Mouse (Mus musculus) macrophage (primary cell): ENCODE results near the gene Psmc3ip. TPM values are rescaled to one million over a fixed set of nuclear protein-coding genes. Genes with fewer than 3 reads are reported as not detected.
"Not testable (repeated sequence)": the region's sequence is repeated elsewhere in the genome, so short reads cannot be mapped to it uniquely, and the experiment has no call there.

ENCODE experiments used
- H3K27ac ChIP-seq: fragments of 350-480 bp; formaldehyde crosslinking; 2 replicates; pipeline ENCODE4 v1.9.0; 2021
- H3K36me3 ChIP-seq: fragments of 350-480 bp; formaldehyde crosslinking; 2 replicates; pipeline ENCODE4 v1.9.0; 2021; ENCODE audit errors: inconsistent target
- H3K4me3 ChIP-seq: fragments of 350-480 bp; formaldehyde crosslinking; 2 replicates; pipeline ENCODE4 v1.9.0; 2021; ENCODE audit errors: inconsistent target
- H3K79me2 ChIP-seq: fragments of 350-480 bp; formaldehyde crosslinking; 2 replicates; pipeline ENCODE4 v1.9.0; 2021; ENCODE audit errors: inconsistent target
- WGBS: methylation state at CpG from one replicate; pipeline ENCODE4 v1.1.7; 2026; ENCODE audit warnings: inconsistent platforms; ENCODE audit not compliant: missing documents; 5-methylcytosine and 5-hydroxymethylcytosine counted together
- polyA plus RNA-seq: library from polyadenylated mRNA; stranded (reverse); fragments of 250-400 nt; gene quantifications from 3 replicates; pipeline ENCODE4 v1.2.4, GENCODE M21; 2018; ENCODE audit warnings: inconsistent platforms

The Psmc3ip gene
- polyA plus RNA-seq, 1 experiment from 2014 or later = 3.7 TPM

- Histone ChIP-seq H3K4me3 (no peak overlapping the region), H3K27ac (no peak overlapping the region), H3K79me2 (no peaks in the 10 kb centered on the region), H3K36me3 (peaks cover 14% of the 10 kb centered on the region; the same call in 1 of the 2 replicates)
- WGBS = 87% methylated on average over 11 of the region's 11 CpGs
Observed at GRCm38 (mm10) chr11:101128996-101129577, 33.9 kb upstream of the Psmc3ip start.

DNA sequence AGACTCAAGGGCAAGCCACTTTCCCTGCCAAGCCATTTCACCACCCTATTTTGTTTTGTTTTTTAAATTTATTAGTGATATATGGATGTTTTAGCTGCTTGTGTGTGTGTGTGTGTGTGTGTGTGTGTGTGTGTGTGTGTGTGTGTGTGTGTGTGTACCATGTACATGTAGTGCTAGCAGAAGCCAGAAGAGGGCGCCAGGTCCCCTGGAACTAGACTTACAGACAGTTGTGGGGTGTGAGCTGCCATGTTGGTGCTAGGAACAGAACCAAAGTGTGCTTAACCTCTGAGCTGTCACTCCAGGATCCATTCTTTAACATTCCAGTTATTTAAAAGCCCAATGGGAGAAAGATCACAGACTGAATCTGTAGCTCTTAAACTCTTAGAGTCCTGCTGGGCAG lies 31.8 kb upstream of the Psmc3ip start:
- Histone ChIP-seq H3K4me3 (no peak overlapping the region), H3K27ac (no peak overlapping the region), H3K79me2 (no peaks in the 10 kb centered on the region), H3K36me3 (peaks cover 26% of the 10 kb centered on the region; the same call in 1 of the 2 replicates)
- 100% methylated on average over 1 of the region's 1 CpGs for whole genome bisulfite sequencing

DNA sequence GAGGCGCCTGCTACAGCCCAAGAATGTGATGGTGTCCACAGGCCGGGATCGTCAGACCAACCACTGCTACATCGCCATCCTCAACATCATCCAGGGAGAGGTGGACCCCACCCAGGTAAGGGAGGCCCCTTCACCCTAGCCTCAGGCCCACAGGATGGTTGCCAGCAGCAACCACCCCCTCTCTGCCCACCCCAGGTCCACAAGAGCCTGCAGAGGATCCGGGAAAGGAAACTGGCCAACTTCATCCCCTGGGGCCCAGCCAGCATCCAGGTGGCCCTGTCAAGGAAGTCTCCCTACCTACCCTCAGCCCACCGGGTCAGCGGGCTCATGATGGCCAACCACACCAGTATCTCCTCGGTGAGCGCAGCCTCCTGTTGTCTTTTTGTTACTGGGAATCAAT lies 29.8 kb upstream of the Psmc3ip start:
- peaks cover 26% of the 10 kb centered on the region; the same call in 1 of the 2 replicates for H3K36me3 ChIP-seq
- peaks cover 10% of the 10 kb centered on the region for H3K79me2 ChIP-seq
- WGBS = 83% methylated on average over 2 of the region's 9 CpGs
- H3K4me3 ChIP-seq, H3K27ac ChIP-seq: not testable (repeated sequence)

DNA sequence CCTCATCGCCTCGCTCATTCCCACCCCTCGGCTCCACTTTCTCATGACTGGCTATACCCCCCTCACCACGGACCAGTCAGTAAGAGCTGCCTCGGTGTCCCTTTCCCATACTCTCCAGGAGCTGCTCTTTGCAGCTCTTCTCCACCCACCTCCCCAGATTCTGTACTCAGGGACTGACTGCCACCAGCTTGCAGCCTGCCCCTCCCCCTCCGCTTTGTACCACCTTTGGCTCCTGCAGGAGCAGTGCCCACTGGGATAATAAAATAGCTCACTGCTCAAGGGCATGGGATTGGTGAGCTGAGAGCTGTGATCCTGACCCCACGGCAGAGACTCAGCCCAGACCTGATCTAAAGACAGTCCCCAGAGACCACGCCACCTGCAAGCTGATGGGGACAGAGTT lies 29.3 kb upstream of the Psmc3ip start:
- WGBS = 92% methylated on average over 5 of the region's 8 CpGs
- Histone ChIP-seq H3K36me3 (peaks cover 26% of the 10 kb centered on the region; the same call in 1 of the 2 replicates), H3K79me2 (peaks cover 11% of the 10 kb centered on the region)
- not testable (repeated sequence) for H3K27ac ChIP-seq, H3K4me3 ChIP-seq

GRCm38 (mm10) chr11:101120545-101121188 lies 25.4 kb upstream of the Psmc3ip start:
- H3K4me3 ChIP-seq = peak overlapping the region; percentile 80
- H3K79me2 ChIP-seq = peaks cover 47% of the 10 kb centered on the region
- peaks cover 16% of the 10 kb centered on the region; the same call in 1 of the 2 replicates for H3K36me3 ChIP-seq
- peak overlapping the region; percentile 62 for H3K27ac ChIP-seq
- WGBS = 32% methylated on average over 19 of the region's 19 CpGs

- 1% methylated on average over 49 of the region's 61 CpGs for WGBS
- peaks cover 11% of the 10 kb centered on the region; the same call in 1 of the 2 replicates for H3K36me3 ChIP-seq
Observed at GRCm38 (mm10) chr11:101119761-101120544, 24.7 kb upstream of the Psmc3ip start, which contains the start of the genes Retreg3 and Tubg1. Retreg3 (minus strand) TSS chr11:101119893. Tubg1 (plus strand) TSS chr11:101119938.

GRCm38 (mm10) chr11:101119131-101119760 lies 24.0 kb upstream of the Psmc3ip start:
- WGBS = under 1% methylated on average over 37 of the region's 39 CpGs
- H3K36me3 ChIP-seq = peaks cover 11% of the 10 kb centered on the region; the same call in 1 of the 2 replicates

More at GRCm38 (mm10) chr11:101119761-101120544, 24.7 kb upstream of the Psmc3ip start, which contains the start of the genes Retreg3 and Tubg1:
- peak within 1 kb of the TSS; percentile 64 for H3K27ac ChIP-seq
- peaks cover 53% of the 10 kb centered on the region for H3K79me2 ChIP-seq
- H3K4me3 ChIP-seq = peak within 1 kb of the TSS; percentile 96

DNA sequence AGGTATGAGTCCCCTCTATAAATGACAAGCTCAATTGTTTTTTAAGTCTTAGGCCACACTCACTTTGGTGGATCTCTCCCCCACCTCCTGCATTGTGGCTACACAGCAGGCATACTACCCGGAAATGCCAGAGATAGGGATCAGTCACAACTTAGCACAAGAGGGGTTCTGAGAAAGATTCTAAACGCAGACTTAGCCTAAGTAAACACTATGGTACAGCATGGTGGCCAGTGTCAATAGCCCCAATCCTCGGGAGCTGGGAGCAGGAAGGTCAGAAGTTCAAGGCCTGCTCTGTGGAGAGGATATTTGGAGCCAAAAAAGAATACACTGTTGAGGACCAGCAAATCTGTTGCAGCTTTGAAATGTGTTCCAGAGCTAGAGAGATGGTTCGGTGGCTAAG lies 22.9 kb upstream of the Psmc3ip start:
- 50% methylated on average over 4 of the region's 4 CpGs for WGBS
- Histone ChIP-seq H3K79me2 (peaks cover 71% of the 10 kb centered on the region), H3K27ac (peak overlapping the region; percentile 64)

More at GRCm38 (mm10) chr11:101119131-101119760, 24.0 kb upstream of the Psmc3ip start:
- peaks cover 60% of the 10 kb centered on the region for H3K79me2 ChIP-seq
- peak overlapping the region; percentile 96 for H3K4me3 ChIP-seq
- peak overlapping the region; percentile 64 for H3K27ac ChIP-seq

DNA sequence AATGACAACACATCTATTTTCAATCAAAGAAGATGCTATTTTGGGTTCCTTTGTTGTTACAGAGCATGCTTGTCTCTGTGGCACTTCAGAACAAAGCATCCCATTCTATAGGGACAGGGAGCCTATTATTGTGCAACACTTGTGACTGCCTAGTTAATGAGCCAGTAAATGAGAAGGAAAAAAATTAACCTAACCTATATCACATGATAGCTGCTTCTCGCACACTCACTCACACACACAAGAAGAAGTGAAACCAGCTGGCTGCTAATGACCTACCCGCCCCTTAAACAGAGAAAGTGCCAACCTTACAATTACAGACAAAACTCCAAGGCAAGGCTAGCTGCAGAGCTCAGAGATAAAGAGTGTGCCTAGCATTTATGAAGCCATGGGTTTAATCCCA lies 20.3 kb upstream of the Psmc3ip start:
- H3K27ac ChIP-seq = peak overlapping the region; percentile 85
- WGBS = 0% methylated on average over 2 of the region's 2 CpGs

More for the DNA sequence above, 22.9 kb upstream of the Psmc3ip start:
- peak overlapping the region; percentile 96 for H3K4me3 ChIP-seq
- 0 out of 2 replicates have a peak, but pooled peaks cover 2% of the 10 kb centered on the region for H3K36me3 ChIP-seq

DNA sequence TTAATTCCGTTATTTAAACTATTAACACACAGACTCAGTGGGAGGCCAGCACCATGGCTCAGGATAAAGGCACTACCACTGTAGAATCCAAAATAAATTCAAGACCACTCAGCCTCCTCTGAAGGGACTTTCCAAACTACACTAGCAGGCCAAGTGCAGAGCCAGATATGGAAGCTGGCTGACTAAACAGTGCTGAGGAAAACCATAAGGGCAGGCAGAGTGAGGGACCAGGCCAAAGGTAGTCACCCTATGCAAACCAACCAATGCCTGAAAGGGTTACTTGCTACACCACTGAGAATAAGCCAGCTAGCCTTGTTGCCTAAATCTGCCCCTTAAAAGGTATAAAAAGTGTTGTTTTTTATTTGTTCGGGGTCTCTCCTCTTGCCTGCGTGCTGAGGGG lies 16.9 kb upstream of the Psmc3ip start:
- no peak overlapping the region for H3K4me3 ChIP-seq
- H3K27ac ChIP-seq = no peak overlapping the region
- no peaks in the 10 kb centered on the region for H3K36me3 ChIP-seq
- peaks cover 96% of the 10 kb centered on the region for H3K79me2 ChIP-seq
- 94% methylated on average over 3 of the region's 3 CpGs for whole genome bisulfite sequencing

More for the DNA sequence above, 20.3 kb upstream of the Psmc3ip start:
- Histone ChIP-seq H3K79me2 (peaks cover 87% of the 10 kb centered on the region), H3K4me3 (no peak overlapping the region), H3K36me3 (no peaks in the 10 kb centered on the region)

DNA sequence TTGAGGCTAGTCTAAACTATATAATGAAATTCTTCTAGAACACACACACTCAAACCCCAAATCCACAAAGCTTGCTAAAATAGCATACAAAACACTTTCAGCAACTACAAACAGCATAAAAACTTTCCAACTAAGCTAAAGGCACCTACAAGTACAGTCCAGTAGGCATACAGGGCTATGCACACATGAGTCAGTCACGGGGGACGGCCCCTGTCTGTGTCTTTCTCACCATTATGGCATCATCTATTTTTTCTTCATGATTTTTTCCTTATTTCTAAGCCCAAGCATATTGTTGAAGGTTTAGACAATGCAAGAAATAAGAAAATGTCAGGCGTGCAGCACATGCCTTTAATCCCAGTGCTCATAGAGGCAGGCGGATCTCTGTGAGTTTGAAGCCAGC lies 15.9 kb upstream of the Psmc3ip start:
- Histone ChIP-seq H3K4me3 (no peak overlapping the region), H3K79me2 (peaks cover 96% of the 10 kb centered on the region), H3K27ac (no peak overlapping the region), H3K36me3 (peaks cover under 1% of the 10 kb centered on the region; the same call in 1 of the 2 replicates)
- 94% methylated on average over 4 of the region's 4 CpGs for WGBS

GRCm38 (mm10) chr11:101110708-101111107 lies 15.5 kb upstream of the Psmc3ip start:
- Histone ChIP-seq H3K79me2 (peaks cover 98% of the 10 kb centered on the region), H3K36me3 (peaks cover 6% of the 10 kb centered on the region; the same call in 1 of the 2 replicates), H3K27ac (no peak overlapping the region), H3K4me3 (no peak overlapping the region)
- WGBS = 95% methylated on average over 5 of the region's 5 CpGs

GRCm38 (mm10) chr11:101109351-101109750 lies 14.1 kb upstream of the Psmc3ip start:
- Histone ChIP-seq H3K79me2 (peaks cover 100% of the 10 kb centered on the region), H3K36me3 (peaks cover 18% of the 10 kb centered on the region; the same call in 1 of the 2 replicates), H3K27ac (no peak overlapping the region), H3K4me3 (no peak overlapping the region)
- 87% methylated on average over 4 of the region's 4 CpGs for WGBS

DNA sequence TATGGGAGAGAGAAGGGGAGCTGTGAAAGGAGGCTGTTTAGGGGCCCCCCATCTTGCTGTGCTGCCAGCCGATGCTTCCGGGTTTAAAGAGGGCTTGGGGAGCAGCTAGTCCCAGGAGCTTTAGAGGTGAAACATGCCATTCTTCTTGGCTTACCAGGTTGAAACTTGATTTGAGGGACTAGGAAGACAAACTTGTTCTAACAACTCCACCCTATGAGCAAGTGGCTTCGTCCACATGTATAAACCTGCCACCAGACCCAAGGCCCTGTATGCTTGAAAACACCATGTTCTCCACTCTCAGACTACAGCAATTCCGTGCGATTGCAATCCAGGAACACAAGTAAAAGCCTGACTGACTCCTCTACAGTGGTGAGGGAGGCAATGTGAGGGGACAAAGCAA lies 7.8 kb upstream of the Psmc3ip start:
- Histone ChIP-seq H3K36me3 (peaks cover 80% of the 10 kb centered on the region), H3K79me2 (peaks cover 47% of the 10 kb centered on the region), H3K4me3 (no peak overlapping the region), H3K27ac (no peak overlapping the region)
- 100% methylated on average over 5 of the region's 5 CpGs for WGBS
